Mouse (Mus musculus) MEL (cell line): ENCODE data around the gene Unc5cl. TPM values are rescaled to one million over a fixed set of nuclear protein-coding genes. Genes with fewer than 3 reads are reported as not detected.

ENCODE experiments used
- DNase-seq: peaks from one replicate; pipeline ENCODE4 v3.0.0; 2011; ENCODE audit warnings: low read depth, low spot score
- H3K27ac ChIP-seq: 2 replicates; pipeline ENCODE4 v1.5.1; 2012; ENCODE audit warnings: low read depth, mild to moderate bottlenecking, control low read depth, low read length, moderate library complexity; ENCODE audit not compliant: control insufficient read depth
- H3K27me3 ChIP-seq, 2 experiments: fragments of 150-350 bp in 1 of 2; sonication (generic) in 1 of 2; 2 replicates each; pipeline ENCODE4 v1.6.1; 2012; ENCODE audit warnings: low read length in 2 of 2, mild to moderate bottlenecking in 2 of 2, improper control_type of control experiment in 1 of 2, moderate library complexity in 1 of 2; ENCODE audit not compliant: insufficient read depth in 2 of 2, control insufficient read depth in 1 of 2
- H3K36me3 ChIP-seq, 2 experiments: 2 replicates each; pipeline ENCODE4 v1.6.1; 2012 to 2014; ENCODE audit warnings: low read length in 2 of 2, improper control_type of control experiment in 1 of 2, inconsistent platforms in 1 of 2, mild to moderate bottlenecking in 1 of 2; ENCODE audit not compliant: insufficient read depth in 2 of 2, control insufficient read depth in 1 of 2
- H3K4me1 ChIP-seq, 2 experiments: fragments of 150-350 bp in 1 of 2; sonication (generic) in 1 of 2; 2 replicates each; pipeline ENCODE4 v1.6.1; 2012; ENCODE audit warnings: low read length in 2 of 2, improper control_type of control experiment in 1 of 2, mild to moderate bottlenecking in 1 of 2; ENCODE audit not compliant: insufficient read depth in 2 of 2, control insufficient read depth in 1 of 2
- H3K4me3 ChIP-seq, 2 experiments: fragments of 150-350 bp in 1 of 2; sonication (generic) in 1 of 2; 2 replicates each; pipeline ENCODE4 v1.5.1; 2012; ENCODE audit warnings: low read depth in 2 of 2, low read length in 2 of 2, mild to moderate bottlenecking in 2 of 2, moderate library complexity in 2 of 2, control low read depth in 1 of 2, improper control_type of control experiment in 1 of 2; ENCODE audit not compliant: control insufficient read depth in 1 of 2, insufficient read depth in 1 of 2
- H3K79me2 ChIP-seq: 2 replicates; pipeline ENCODE4 v1.6.1; 2012; ENCODE audit warnings: mild to moderate bottlenecking, low read length, moderate library complexity; ENCODE audit not compliant: control insufficient read depth, poor library complexity, insufficient read depth
- H3K9ac ChIP-seq: 2 replicates; pipeline ENCODE4 v1.6.1; 2012; ENCODE audit warnings: low read depth, mild to moderate bottlenecking, control low read depth, low read length, moderate library complexity; ENCODE audit not compliant: control insufficient read depth, poor library complexity, severe bottlenecking
- H3K9me3 ChIP-seq: fragments of 150-350 bp; sonication (generic); replicated peaks from 2 replicates; pipeline ENCODE4 v1.6.1; 2012; ENCODE audit warnings: mild to moderate bottlenecking, low read length, improper control_type of control experiment, moderate library complexity; ENCODE audit not compliant: insufficient read depth
- BHLHE40 ChIP-seq: IDR thresholded peaks from 2 replicates; pipeline ENCODE4 v1.6.1; 2012; ENCODE audit warnings: low read depth, mild to moderate bottlenecking, inconsistent platforms, low read length, improper control_type of control experiment, borderline replicate concordance
- CTCF ChIP-seq, 3 experiments: IDR thresholded peaks in 2 of 3; conservative IDR thresholded peaks in 1 of 3; 2 replicates each; pipeline ENCODE4 v1.5.1; 2011 to 2012; ENCODE audit warnings: low read length in 3 of 3, low read depth in 2 of 3, mild to moderate bottlenecking in 2 of 3, improper control_type of control experiment in 1 of 3, inconsistent platforms in 1 of 3, mixed read lengths in 1 of 3, moderate library complexity in 1 of 3; ENCODE audit not compliant: control insufficient read depth in 1 of 3, insufficient read depth in 1 of 3, poor library complexity in 1 of 3, severe bottlenecking in 1 of 3
- E2F4 ChIP-seq: IDR thresholded peaks from 2 replicates; pipeline ENCODE4 v1.6.1; 2011; ENCODE audit warnings: low read depth, low read length, improper control_type of control experiment, borderline replicate concordance
- EP300 ChIP-seq, 2 experiments: IDR thresholded peaks; 2 replicates each; pipeline ENCODE4 v1.6.1; 2011; ENCODE audit warnings: improper control_type of control experiment in 2 of 2, low read length in 2 of 2, low read depth in 1 of 2, mild to moderate bottlenecking in 1 of 2
- GATA1 ChIP-seq: IDR thresholded peaks from 2 replicates; pipeline ENCODE4 v1.6.1; 2011; ENCODE audit warnings: low read depth, low read length, improper control_type of control experiment
- HCFC1 ChIP-seq: IDR thresholded peaks from 2 replicates; pipeline ENCODE4 v1.6.1; 2012; ENCODE audit warnings: low read depth, mild to moderate bottlenecking, inconsistent platforms, low read length, improper control_type of control experiment, moderate library complexity
- JUND ChIP-seq: IDR thresholded peaks from 2 replicates; pipeline ENCODE4 v1.6.1; 2011; ENCODE audit warnings: low read depth, mild to moderate bottlenecking, improper control_type of control experiment, low read length
- KAT2A ChIP-seq: conservative IDR thresholded peaks from 2 replicates; pipeline ENCODE4 v1.6.1; 2012; ENCODE audit warnings: low read depth, low read length, improper control_type of control experiment, inconsistent platforms
- MAFK ChIP-seq: IDR thresholded peaks from 2 replicates; pipeline ENCODE4 v1.6.1; 2011; ENCODE audit warnings: low read depth, mild to moderate bottlenecking, low read length, improper control_type of control experiment, borderline replicate concordance
- MAX ChIP-seq: IDR thresholded peaks from 2 replicates; pipeline ENCODE4 v1.6.1; 2011; ENCODE audit warnings: low read length, improper control_type of control experiment
- MEF2A ChIP-seq: IDR thresholded peaks from 2 replicates; pipeline ENCODE4 v1.6.1; 2014; ENCODE audit warnings: low read depth, mild to moderate bottlenecking, inconsistent platforms, low read length, improper control_type of control experiment; ENCODE audit not compliant: poor library complexity, insufficient replicate concordance, severe bottlenecking; ENCODE audit errors: extremely low read depth
- MXI1 ChIP-seq: IDR thresholded peaks from 2 replicates; pipeline ENCODE4 v1.6.1; 2011; ENCODE audit warnings: mild to moderate bottlenecking, low read depth, low read length, improper control_type of control experiment
- MYB ChIP-seq: IDR thresholded peaks from 2 replicates; pipeline ENCODE4 v1.6.1; 2011; ENCODE audit warnings: mild to moderate bottlenecking, low read depth, low read length, improper control_type of control experiment
- MYC ChIP-seq: IDR thresholded peaks from 2 replicates; pipeline ENCODE4 v1.6.1; 2011; ENCODE audit warnings: low read depth, mild to moderate bottlenecking, low read length, improper control_type of control experiment, moderate library complexity
- NRF1 ChIP-seq: IDR thresholded peaks from 2 replicates; pipeline ENCODE4 v1.6.1; 2014; ENCODE audit warnings: low read depth, mild to moderate bottlenecking, inconsistent platforms, low read length, improper control_type of control experiment, moderate library complexity; ENCODE audit not compliant: poor library complexity, insufficient read depth, severe bottlenecking
- POLR2AphosphoS2 ChIP-seq: IDR thresholded peaks from 2 replicates; pipeline ENCODE4 v1.6.1; 2011; ENCODE audit warnings: low read length, improper control_type of control experiment
- POLR2AphosphoS5 ChIP-seq: IDR thresholded peaks from 2 replicates; pipeline ENCODE4 v1.6.1; 2012; ENCODE audit warnings: low read depth, borderline replicate concordance, mild to moderate bottlenecking, inconsistent platforms, low read length, moderate library complexity, mixed read lengths
- RAD21 ChIP-seq: IDR thresholded peaks from 2 replicates; pipeline ENCODE4 v1.6.1; 2011; ENCODE audit warnings: mild to moderate bottlenecking, low read depth, low read length, improper control_type of control experiment
- RCOR1 ChIP-seq: IDR thresholded peaks from 2 replicates; pipeline ENCODE4 v1.6.1; 2012; ENCODE audit warnings: low read depth, mild to moderate bottlenecking, inconsistent platforms, low read length, improper control_type of control experiment
- TAL1 ChIP-seq: IDR thresholded peaks from 2 replicates; pipeline ENCODE4 v1.6.1; 2012; ENCODE audit warnings: mild to moderate bottlenecking, inconsistent platforms, low read length, moderate library complexity, mixed read lengths
- TBP ChIP-seq: IDR thresholded peaks from 2 replicates; pipeline ENCODE4 v1.8.0; 2011; ENCODE audit warnings: low read depth, low read length, improper control_type of control experiment
- TCF12 ChIP-seq: IDR thresholded peaks from 2 replicates; pipeline ENCODE4 v1.6.1; 2014; ENCODE audit warnings: low read depth, mild to moderate bottlenecking, inconsistent platforms, low read length, improper control_type of control experiment, moderate library complexity
- UBTF ChIP-seq: IDR thresholded peaks from 2 replicates; pipeline ENCODE4 v1.6.1; 2012; ENCODE audit warnings: low read depth, mild to moderate bottlenecking, inconsistent platforms, low read length, improper control_type of control experiment, moderate library complexity, borderline replicate concordance; ENCODE audit not compliant: insufficient read depth
- USF1 ChIP-seq: IDR thresholded peaks from 2 replicates; pipeline ENCODE4 v1.6.1; 2014; ENCODE audit warnings: low read depth, mild to moderate bottlenecking, inconsistent platforms, low read length, improper control_type of control experiment, moderate library complexity
- USF2 ChIP-seq, 2 experiments: IDR thresholded peaks; 2 replicates each; pipeline ENCODE4 v1.6.1; 2011 to 2012; ENCODE audit warnings: improper control_type of control experiment in 2 of 2, low read length in 2 of 2, borderline replicate concordance in 1 of 2, inconsistent platforms in 1 of 2, low read depth in 1 of 2, mild to moderate bottlenecking in 1 of 2; ENCODE audit not compliant: insufficient read depth in 1 of 2
- ZC3H11A ChIP-seq: IDR thresholded peaks from 2 replicates; pipeline ENCODE4 v1.6.1; 2012; ENCODE audit warnings: low read depth, mild to moderate bottlenecking, inconsistent platforms, low read length, improper control_type of control experiment
- ZKSCAN1 ChIP-seq: IDR thresholded peaks from 2 replicates; pipeline ENCODE4 v1.6.1; 2012; ENCODE audit warnings: low read depth, mild to moderate bottlenecking, inconsistent platforms, low read length, improper control_type of control experiment, moderate library complexity
- polyA plus RNA-seq, 2 experiments: library from polyadenylated mRNA; stranded (reverse) in 1 of 2; unstranded in 1 of 2; fragments of >175 nt in 1 of 2; fragments of >200 nt in 1 of 2; gene quantifications; 2 replicates each; pipeline versions ENCODE4 v1.2.1 to v1.2.4; 2012; ENCODE audit warnings: low replicate concordance in 2 of 2, low read depth in 1 of 2; ENCODE audit not compliant: insufficient read length in 2 of 2, insufficient read depth in 1 of 2, missing spikeins in 1 of 2
- total RNA-seq: library from RNA; depleted of rRNA; stranded (reverse); fragments of 300-350 nt; gene quantifications from 2 replicates; pipeline ENCODE4 v1.2.3, GENCODE M21; 2012

The Unc5cl gene
- total and polyA plus RNA-seq, 3 experiments, result 4.7 to 7.7 TPM; not detected in 1

GRCm38 (mm10) chr17:48493986-48494385, 39.3 kb downstream of the Unc5cl start:
- Histone ChIP-seq H3K4me1 (no peaks in the 10 kb centered on the region), H3K27me3 (no peaks in the 10 kb centered on the region), H3K9ac (no peak overlapping the region), H3K79me2 (no peaks in the 10 kb centered on the region), H3K36me3 (no peaks in the 10 kb centered on the region), H3K4me3 (no peak overlapping the region), H3K9me3 (no peaks in the 10 kb centered on the region), H3K27ac (no peak overlapping the region)
- TF ChIP-seq RAD21, result no peak
- TF ChIP-seq POLR2AphosphoS2, result no peak
- no peak for TF ChIP-seq TAL1
- no peak for TF ChIP-seq CTCF (IDR thresholded peaks at IDR 0.05 in 2 of 3, conservative IDR thresholded peaks at IDR 0.05 in 1 of 3; ENCODE audit: control insufficient read depth in 1 of 3, insufficient read depth in 1 of 3, low read depth in 2 of 3, low read length in 3 of 3, poor library complexity in 1 of 3, severe bottlenecking in 1 of 3)
- no peak for TF ChIP-seq GATA1
- TF ChIP-seq KAT2A, result no peak
- TF ChIP-seq MAX, result no peak
- TF ChIP-seq POLR2AphosphoS5, result no peak
- TF ChIP-seq ZKSCAN1, result no peak
- TF ChIP-seq TCF12, result no peak
- no peak for TF ChIP-seq E2F4
- no peak for TF ChIP-seq TBP
- TF ChIP-seq EP300 (IDR thresholded peaks at IDR 0.05; ENCODE audit: low read depth in 1 of 2, low read length in 2 of 2), result no peak
- TF ChIP-seq UBTF, result no peak
- TF ChIP-seq NRF1, result no peak
- TF ChIP-seq USF1, result no peak
- no peak for TF ChIP-seq HCFC1
- DNase-seq, result no peak

DNA sequence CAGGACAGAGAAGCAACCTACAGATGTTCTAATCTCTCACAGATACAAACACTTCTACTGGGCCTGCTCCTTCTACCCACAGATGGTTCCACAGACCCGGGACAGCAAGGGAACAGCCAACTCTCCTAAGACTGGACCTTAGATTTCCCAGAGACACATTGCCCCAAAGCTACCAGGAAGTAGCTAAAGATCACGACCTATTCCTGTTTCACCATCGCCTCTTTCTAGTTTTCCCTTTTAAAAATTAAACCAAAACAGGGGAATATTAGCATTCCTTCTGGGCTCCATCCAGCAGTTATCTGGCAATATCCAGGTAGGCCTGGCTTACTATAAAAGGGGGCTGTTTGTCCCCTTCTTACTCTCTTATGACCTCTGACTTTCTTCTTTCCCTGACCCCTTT, 43.3 kb downstream of the Unc5cl start:
- H3K9ac ChIP-seq, result no peak overlapping the region
- no peaks in the 10 kb centered on the region for H3K79me2 ChIP-seq
- TF ChIP-seq MYC (no peak), BHLHE40 (no peak), JUND (no peak), MEF2A (no peak), MXI1 (no peak), RAD21 (no peak), RCOR1 (no peak), MAX (no peak), TCF12 (no peak), EP300 (IDR thresholded peaks at IDR 0.05; ENCODE audit: low read depth in 1 of 2, low read length in 2 of 2) (no peak), MYB (no peak), USF1 (no peak), POLR2AphosphoS5 (no peak), USF2 (IDR thresholded peaks at IDR 0.05; ENCODE audit: borderline replicate concordance in 1 of 2, insufficient read depth in 1 of 2, low read depth in 1 of 2, low read length in 2 of 2) (no peak), ZC3H11A (no peak), POLR2AphosphoS2 (no peak), MAFK (no peak)
- no peaks in the 10 kb centered on the region for H3K9me3 ChIP-seq
- H3K27me3 ChIP-seq, result no peaks in the 10 kb centered on the region
- H3K36me3 ChIP-seq, result no peaks in the 10 kb centered on the region
- no peaks in the 10 kb centered on the region for H3K4me1 ChIP-seq
- no peak overlapping the region for H3K4me3 ChIP-seq
- no peak for DNase-seq
- H3K27ac ChIP-seq, result no peak overlapping the region
